Mouse (Mus musculus): ENCODE results near the gene Rnf144b. TPM values are rescaled to one million over a fixed set of nuclear protein-coding genes. Genes with fewer than 3 reads are reported as not detected.

Rnf144b gene
- 1.2 and 1.5 TPM in 2 replicates for polyA plus RNA-seq (2014; fragmentation: Nextera tagmentation; extraction: Ambion mirVana)

DNA sequence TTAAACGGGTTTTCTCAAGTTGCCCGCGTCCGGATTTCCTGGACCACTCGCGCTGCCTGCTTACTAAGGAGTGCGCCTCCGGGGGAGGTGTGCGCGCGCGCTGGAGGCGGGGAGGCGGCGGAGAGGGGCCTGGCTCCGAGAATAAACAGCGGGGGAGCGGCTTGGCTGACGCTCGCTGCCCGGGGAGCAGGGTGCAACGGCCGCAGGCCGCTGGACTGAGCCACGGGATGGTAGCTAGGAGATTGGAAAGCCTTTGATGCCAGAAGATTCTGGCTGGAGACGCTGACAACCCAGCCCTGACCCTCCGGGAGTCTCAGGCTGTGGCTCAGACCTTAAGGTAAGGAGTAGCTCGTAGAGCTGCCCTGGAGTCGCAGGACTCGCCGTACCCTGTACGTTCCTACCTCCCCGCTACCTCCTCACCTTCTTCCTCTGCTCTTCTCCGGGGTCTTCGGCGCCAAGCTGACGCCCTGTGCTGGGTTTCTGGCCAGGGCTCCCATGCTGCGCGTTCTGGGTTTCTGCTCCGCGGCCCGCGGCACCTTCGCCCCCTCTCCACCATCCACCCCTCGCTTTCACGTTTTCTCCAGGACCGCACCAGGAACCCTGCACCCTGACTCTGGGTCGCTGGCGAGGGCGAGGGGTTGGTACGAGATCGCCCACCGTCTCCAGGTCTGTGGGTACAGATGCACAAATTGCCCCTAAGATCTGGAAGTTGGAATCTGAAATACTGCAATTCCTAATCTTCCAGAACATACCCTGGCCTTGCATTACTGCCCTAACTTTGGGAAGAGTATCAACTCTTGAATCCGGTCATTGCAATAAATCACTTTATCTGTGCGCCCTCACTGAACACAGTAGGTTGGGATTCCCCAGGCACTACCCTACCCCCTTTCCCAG, at the start of gene Rnf144b:
TSS of gene Rnf144b (plus strand) at position 120 of the 894 bp plus-strand sequence.
- DNase-seq: peak; percentile 74

DNA sequence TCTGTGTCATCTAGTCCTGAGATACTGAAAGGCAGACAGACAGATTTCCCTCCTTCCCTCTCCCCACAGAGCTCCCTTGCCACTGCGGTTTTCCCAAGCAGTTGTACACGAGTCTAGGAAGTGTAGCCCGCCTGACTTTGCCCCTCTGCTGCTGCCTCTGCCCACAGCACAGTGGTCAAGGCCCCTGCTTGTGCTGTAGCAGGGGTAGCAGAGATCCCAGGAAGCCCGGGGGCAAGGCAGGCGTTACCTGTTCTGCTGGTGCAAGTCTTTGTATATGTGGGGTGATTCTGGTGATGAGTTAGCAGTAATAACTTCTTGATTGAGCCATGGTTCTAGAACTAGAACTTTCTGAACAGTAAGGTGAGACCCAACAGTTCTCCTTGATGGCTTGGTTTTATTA, 46.3 kb upstream of the Rnf144b start:
- H3K9ac ChIP-seq: no peak overlapping the region
- WGBS: 77% methylated on average over 5 of the region's 5 CpGs
- no peak for TF ChIP-seq CTCF (IDR thresholded peaks at IDR 0.05; ENCODE audit: low read depth)

More for the DNA sequence above, at the start of gene Rnf144b:
- no peaks in the 10 kb centered on the region for H3K36me3 ChIP-seq (ENCODE audit: insufficient read depth)
- peak; percentile 31; the same call in 1 of the 2 replicates for ATAC-seq (ENCODE audit: insufficient read depth)
- H3K9ac ChIP-seq: peak within 1 kb of the TSS; percentile 50
- peak within 1 kb of the TSS; percentile 53 for H3K4me3 ChIP-seq (ENCODE audit: low read depth, low read length)
- no peak within 1 kb of the TSS for H3K27ac ChIP-seq (ENCODE audit: low read depth)
- 0 out of 2 replicates have a peak, but pooled peaks cover 2% of the 10 kb centered on the region for H3K4me1 ChIP-seq (ENCODE audit: insufficient read depth)
- peaks cover 15% of the 10 kb centered on the region; the same call in 1 of the 2 replicates for H3K27me3 ChIP-seq (ENCODE audit: insufficient read depth, low read length)
- TF ChIP-seq CTCF (IDR thresholded peaks at IDR 0.05; ENCODE audit: low read depth): no peak
- H3K9me3 ChIP-seq (ENCODE audit: low read depth, low read length): no peaks in the 10 kb centered on the region
- peak within 1 kb of the TSS; percentile 93 for H3K4me2 ChIP-seq
- WGBS: 2% methylated on average over 55 of the region's 55 CpGs

DNA sequence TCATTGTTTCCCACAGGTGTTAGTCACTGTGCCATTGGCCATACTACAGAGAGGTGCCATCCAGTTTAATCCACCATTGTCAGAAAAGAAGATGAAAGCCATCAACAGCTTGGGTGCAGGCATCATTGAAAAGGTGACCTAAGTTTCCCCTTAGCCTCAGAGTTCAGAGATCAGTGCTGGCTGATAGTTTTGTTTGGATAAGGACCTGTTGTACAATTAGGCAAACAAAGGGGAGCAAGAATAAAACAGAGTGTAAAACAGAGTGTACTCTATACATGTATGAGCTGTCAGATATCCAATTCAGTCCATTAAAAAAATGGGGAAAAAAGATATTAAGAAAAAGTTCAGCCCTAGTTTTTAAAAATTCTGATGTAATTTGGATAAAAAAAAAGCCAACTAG, 45.1 kb upstream of the Rnf144b start:
- no peak for TF ChIP-seq CTCF (IDR thresholded peaks at IDR 0.05; ENCODE audit: low read depth)
- Histone ChIP-seq H3K4me1 (ENCODE audit: insufficient read depth) (no peaks in the 10 kb centered on the region), H3K4me2 (no peak overlapping the region), H3K27ac (ENCODE audit: low read depth) (no peak overlapping the region), H3K27me3 (ENCODE audit: insufficient read depth, low read length) (no peaks in the 10 kb centered on the region), H3K9ac (no peak overlapping the region), H3K36me3 (ENCODE audit: insufficient read depth) (peaks cover 45% of the 10 kb centered on the region), H3K4me3 (ENCODE audit: low read depth, low read length) (no peak overlapping the region), H3K9me3 (ENCODE audit: low read depth, low read length) (no peaks in the 10 kb centered on the region)
- no peak for ATAC-seq (ENCODE audit: insufficient read depth)
- DNase-seq: no peak

More for the DNA sequence above, 46.3 kb upstream of the Rnf144b start:
- H3K4me1 ChIP-seq (ENCODE audit: insufficient read depth): no peaks in the 10 kb centered on the region
- no peaks in the 10 kb centered on the region for H3K27me3 ChIP-seq (ENCODE audit: insufficient read depth, low read length)
- no peak overlapping the region for H3K4me2 ChIP-seq
- ATAC-seq (ENCODE audit: insufficient read depth) (no peak), DNase-seq (no peak)
- no peak overlapping the region for H3K27ac ChIP-seq (ENCODE audit: low read depth)
- no peaks in the 10 kb centered on the region for H3K9me3 ChIP-seq (ENCODE audit: low read depth, low read length)
- H3K36me3 ChIP-seq (ENCODE audit: insufficient read depth): peaks cover 44% of the 10 kb centered on the region
- H3K4me3 ChIP-seq (ENCODE audit: low read depth, low read length): no peak overlapping the region

DNA sequence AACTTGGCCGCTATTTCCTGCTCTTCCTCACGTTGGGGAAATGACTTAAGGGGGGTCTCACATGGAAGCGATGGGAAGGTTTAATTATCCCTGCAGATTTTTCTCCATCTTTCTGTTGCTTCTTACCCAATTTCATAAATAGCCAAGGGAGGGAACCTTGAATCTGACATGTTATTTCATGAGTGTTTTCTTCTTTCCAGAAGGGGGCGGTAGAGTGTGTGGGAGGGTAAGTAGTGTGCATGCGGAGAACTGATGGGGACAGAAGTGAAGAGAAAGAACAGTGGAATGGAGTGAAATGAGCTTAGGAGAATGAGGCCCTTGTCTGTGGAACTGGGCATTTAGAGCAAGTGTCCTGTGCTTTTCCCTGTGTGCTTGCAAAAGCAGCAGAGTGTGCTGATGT, 43.7 kb upstream of the Rnf144b start:
- Histone ChIP-seq H3K27me3 (ENCODE audit: insufficient read depth, low read length) (no peaks in the 10 kb centered on the region), H3K9me3 (ENCODE audit: low read depth, low read length) (no peaks in the 10 kb centered on the region), H3K4me3 (ENCODE audit: low read depth, low read length) (no peak overlapping the region), H3K9ac (no peak overlapping the region), H3K4me2 (no peak overlapping the region), H3K36me3 (ENCODE audit: insufficient read depth) (peaks cover 48% of the 10 kb centered on the region), H3K4me1 (ENCODE audit: insufficient read depth) (no peaks in the 10 kb centered on the region), H3K27ac (ENCODE audit: low read depth) (no peak overlapping the region)
- WGBS: 72% methylated on average over 5 of the region's 5 CpGs
- no peak for ATAC-seq (ENCODE audit: insufficient read depth)
- TF ChIP-seq CTCF (IDR thresholded peaks at IDR 0.05; ENCODE audit: low read depth): peak; percentile 39
- DNase-seq: peak; percentile 24

DNA sequence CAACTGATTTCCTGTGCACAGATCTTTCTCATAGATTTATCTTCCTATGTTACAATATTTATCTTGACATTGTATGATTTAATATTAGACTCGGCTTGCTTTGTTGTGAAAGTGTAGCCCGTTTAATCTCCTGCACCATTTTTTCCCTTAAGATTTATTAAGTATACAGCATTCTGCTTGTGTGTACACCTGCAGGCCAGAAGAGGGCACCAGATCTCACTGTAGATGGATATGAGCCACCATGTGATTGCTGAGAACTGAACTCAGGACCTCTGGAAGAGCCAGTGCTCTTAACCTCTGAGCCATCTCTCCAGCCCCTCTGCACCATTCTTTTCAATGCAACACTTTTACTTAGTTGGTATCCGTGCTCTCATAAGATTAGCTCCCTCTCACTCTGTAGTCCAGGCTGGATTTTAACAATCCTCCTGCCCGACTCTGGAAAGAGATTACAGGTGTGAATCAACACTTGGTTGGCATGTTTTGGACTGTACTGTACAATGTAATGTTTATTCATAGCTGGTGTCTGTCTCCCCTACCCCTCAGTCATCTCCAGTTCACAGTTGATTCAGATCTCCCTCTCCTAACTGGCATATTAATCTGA, 41.5 kb upstream of the Rnf144b start:
- DNase-seq (peak; percentile 39), ATAC-seq (ENCODE audit: insufficient read depth) (no peak)
- H3K9me3 ChIP-seq (ENCODE audit: low read depth, low read length): no peaks in the 10 kb centered on the region
- H3K9ac ChIP-seq: no peak overlapping the region
- WGBS: 87% methylated on average over 4 of the region's 4 CpGs
- peaks cover 55% of the 10 kb centered on the region for H3K36me3 ChIP-seq (ENCODE audit: insufficient read depth)
- H3K4me2 ChIP-seq: no peak overlapping the region
- no peaks in the 10 kb centered on the region for H3K27me3 ChIP-seq (ENCODE audit: insufficient read depth, low read length)
- no peak overlapping the region for H3K4me3 ChIP-seq (ENCODE audit: low read depth, low read length)
- TF ChIP-seq CTCF (IDR thresholded peaks at IDR 0.05; ENCODE audit: low read depth): peak; percentile 58
- no peak overlapping the region for H3K27ac ChIP-seq (ENCODE audit: low read depth)
- no peaks in the 10 kb centered on the region for H3K4me1 ChIP-seq (ENCODE audit: insufficient read depth)

DNA sequence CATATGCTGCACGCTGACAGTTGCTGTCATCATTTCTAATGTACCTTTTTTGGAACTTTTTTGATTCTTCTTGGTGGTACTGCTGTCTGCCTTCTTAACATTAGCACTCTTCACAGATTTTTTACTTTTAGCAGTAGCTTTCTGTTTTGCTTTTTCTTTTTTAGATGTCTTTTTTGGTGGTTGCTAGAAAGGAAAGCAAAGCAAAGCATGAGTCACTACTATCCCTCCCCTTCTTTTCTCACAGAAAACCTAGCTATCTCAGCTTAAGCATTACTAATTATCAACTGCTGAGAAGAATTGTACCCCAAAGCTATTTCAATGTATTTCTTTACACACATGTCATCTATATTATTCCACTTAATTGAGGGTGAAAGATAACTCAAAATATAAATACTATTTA, 34.0 kb upstream of the Rnf144b start:
- no peak for TF ChIP-seq CTCF (IDR thresholded peaks at IDR 0.05; ENCODE audit: low read depth)
- H3K4me1 ChIP-seq (ENCODE audit: insufficient read depth): no peaks in the 10 kb centered on the region
- no peak for ATAC-seq (ENCODE audit: insufficient read depth)
- no peak overlapping the region for H3K9ac ChIP-seq
- no peaks in the 10 kb centered on the region for H3K9me3 ChIP-seq (ENCODE audit: low read depth, low read length)
- H3K27ac ChIP-seq (ENCODE audit: low read depth): no peak overlapping the region
- no peaks in the 10 kb centered on the region for H3K27me3 ChIP-seq (ENCODE audit: insufficient read depth, low read length)
- 87% methylated on average over 1 of the region's 1 CpGs for WGBS
- no peak overlapping the region for H3K4me3 ChIP-seq (ENCODE audit: low read depth, low read length)
- DNase-seq: no peak
- peaks cover 79% of the 10 kb centered on the region for H3K36me3 ChIP-seq (ENCODE audit: insufficient read depth)
- H3K4me2 ChIP-seq: no peak overlapping the region

DNA sequence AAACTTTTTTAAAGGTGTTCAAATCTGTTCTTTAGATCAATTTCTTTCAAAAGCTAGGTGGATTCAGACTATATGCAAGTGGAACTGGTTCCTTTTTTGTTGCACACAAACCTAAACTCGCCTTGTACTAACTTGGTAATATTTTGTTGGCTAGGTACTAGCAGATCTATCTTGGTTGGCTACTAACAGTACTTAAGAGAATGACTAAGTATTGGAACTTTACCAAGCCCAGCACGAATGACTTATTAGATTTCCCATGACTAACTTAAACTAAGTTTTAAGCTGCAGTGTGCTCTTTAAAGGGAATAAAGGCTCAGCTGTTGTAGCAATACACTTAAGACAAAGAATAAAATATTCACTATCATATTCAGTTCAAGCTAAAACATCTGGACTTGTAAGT, 33.2 kb upstream of the Rnf144b start:
- WGBS: 84% methylated on average over 2 of the region's 2 CpGs
- H3K36me3 ChIP-seq (ENCODE audit: insufficient read depth): peaks cover 84% of the 10 kb centered on the region

More for the DNA sequence above, 33.2 kb upstream of the Rnf144b start:
- DNase-seq (no peak), ATAC-seq (ENCODE audit: insufficient read depth) (no peak)
- Histone ChIP-seq H3K27ac (ENCODE audit: low read depth) (no peak overlapping the region), H3K9ac (no peak overlapping the region), H3K4me3 (ENCODE audit: low read depth, low read length) (no peak overlapping the region), H3K4me2 (no peak overlapping the region), H3K4me1 (ENCODE audit: insufficient read depth) (no peaks in the 10 kb centered on the region), H3K9me3 (ENCODE audit: low read depth, low read length) (no peaks in the 10 kb centered on the region), H3K27me3 (ENCODE audit: insufficient read depth, low read length) (no peaks in the 10 kb centered on the region)
- TF ChIP-seq CTCF (IDR thresholded peaks at IDR 0.05; ENCODE audit: low read depth): no peak
